Mouse (Mus musculus): ENCODE data around the gene Cmip. TPM values are rescaled to one million over a fixed set of nuclear protein-coding genes. Genes with fewer than 3 reads are reported as not detected.

Gene Cmip
- polyA plus RNA-seq, 1 experiment = not detected

DNA sequence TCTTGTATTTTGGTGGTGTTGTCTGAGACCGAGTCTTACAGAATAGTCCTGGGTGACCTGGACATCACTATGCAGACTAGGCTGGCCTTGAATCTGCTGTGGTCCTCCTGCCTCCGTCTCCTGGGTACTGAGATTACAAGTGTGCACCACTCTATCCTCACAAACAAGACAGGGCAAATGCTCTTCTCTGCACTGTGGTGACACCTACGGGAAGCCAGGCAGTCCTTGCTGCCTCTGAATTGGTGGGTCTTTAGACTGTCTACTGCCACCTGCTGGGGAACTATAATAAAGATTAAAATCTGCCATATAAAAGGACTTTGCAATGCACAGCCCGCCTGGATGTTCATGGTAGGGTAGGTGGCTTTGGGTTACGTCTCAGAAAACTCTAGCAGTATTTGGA, 208.4 kb downstream of the Cmip start:
- WGBS = 12% methylated on average over 5 of the region's 5 CpGs
- H3K4me1 ChIP-seq (ENCODE audit: control insufficient read depth, insufficient read depth, low read length) = peaks cover 13% of the 10 kb centered on the region
- no peak overlapping the region for H3K27ac ChIP-seq (ENCODE audit: insufficient read depth, low read depth, low read length)
- no peak overlapping the region for H3K4me3 ChIP-seq (ENCODE audit: insufficient read depth, low read depth, low read length)
- TF ChIP-seq CTCF (IDR thresholded peaks at IDR 0.05; ENCODE audit: insufficient read depth, low read depth, low read length) (peak; percentile 35; the same call in 1 of the 2 replicates), POLR2A (IDR thresholded peaks at IDR 0.05; ENCODE audit: insufficient read depth, low read depth, low read length) (no peak)

DNA sequence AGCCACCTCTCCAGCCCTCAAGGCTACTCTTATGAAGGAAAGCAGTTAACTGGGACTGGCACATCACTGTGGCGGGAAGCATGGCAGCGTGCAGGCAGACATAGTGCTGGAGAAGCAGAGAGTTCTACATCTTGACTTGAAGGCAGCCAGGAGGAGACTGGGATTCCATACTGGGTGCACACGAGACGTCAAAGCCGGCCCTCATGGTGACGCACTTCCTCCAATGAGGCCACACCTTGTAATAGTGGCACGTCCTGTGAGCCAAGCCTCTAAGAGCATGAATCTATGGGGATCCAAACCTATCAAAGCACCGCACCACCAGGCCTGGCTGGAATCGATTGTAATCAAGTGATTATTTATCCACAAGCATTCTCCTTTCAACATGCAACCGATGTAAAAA, 210.6 kb downstream of the Cmip start:
- peaks cover 16% of the 10 kb centered on the region for H3K4me1 ChIP-seq (ENCODE audit: control insufficient read depth, insufficient read depth, low read length)
- no peak for TF ChIP-seq POLR2A (IDR thresholded peaks at IDR 0.05; ENCODE audit: insufficient read depth, low read depth, low read length)
- no peak overlapping the region for H3K27ac ChIP-seq (ENCODE audit: insufficient read depth, low read depth, low read length)
- H3K4me3 ChIP-seq (ENCODE audit: insufficient read depth, low read depth, low read length) = no peak overlapping the region
- WGBS = 81% methylated on average over 10 of the region's 10 CpGs

DNA sequence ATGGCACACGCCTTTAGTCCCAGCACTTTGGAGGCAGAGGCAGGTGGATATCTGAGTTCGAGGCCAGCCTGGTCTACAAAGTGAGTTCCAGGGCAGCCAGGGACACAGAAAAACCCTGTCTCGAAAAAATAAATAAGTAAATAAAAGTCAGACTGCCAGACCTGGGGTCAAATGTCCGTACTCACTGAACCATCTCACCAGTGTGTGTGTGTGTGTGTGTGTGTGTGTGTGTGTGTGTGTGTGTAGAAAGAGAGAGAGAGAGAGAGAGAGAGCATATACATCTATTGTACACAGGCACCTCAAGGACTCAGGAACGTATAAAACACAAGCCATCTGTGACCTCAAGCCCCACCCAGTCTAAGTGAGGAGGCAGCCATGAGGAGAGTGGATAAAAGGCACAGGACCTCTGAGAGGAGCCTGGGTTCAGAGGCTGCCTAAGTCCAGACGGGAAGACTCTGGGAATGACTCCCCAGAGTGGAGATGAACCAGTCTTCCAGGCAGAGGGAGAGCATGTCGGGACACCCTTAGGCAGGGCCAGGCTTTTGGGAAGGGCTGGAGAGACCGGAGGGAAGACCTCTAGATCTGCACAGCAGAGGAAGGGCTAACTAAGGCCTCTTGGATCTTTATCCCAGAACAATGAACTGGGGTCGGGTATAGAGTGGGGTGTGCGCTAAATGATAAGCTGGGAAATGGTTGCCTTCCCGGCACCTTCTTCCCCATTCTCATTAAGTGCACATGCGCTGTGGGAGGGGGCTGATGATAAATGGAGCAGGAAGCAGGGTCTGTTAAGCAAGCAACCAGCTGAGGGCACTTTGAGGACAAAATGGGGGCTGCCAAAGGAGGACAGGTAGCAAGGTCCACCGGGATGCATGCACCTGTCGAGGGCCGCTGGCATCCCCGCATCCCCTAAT, 212.8 kb downstream of the Cmip start:
- TF ChIP-seq POLR2A (IDR thresholded peaks at IDR 0.05; ENCODE audit: insufficient read depth, low read depth, low read length) (no peak), CTCF (IDR thresholded peaks at IDR 0.05; ENCODE audit: insufficient read depth, low read depth, low read length) (no peak)
- peaks cover 13% of the 10 kb centered on the region for H3K4me1 ChIP-seq (ENCODE audit: control insufficient read depth, insufficient read depth, low read length)
- H3K4me3 ChIP-seq (ENCODE audit: insufficient read depth, low read depth, low read length) = peak overlapping the region; percentile 19
- peak overlapping the region; percentile 97 for H3K27ac ChIP-seq (ENCODE audit: insufficient read depth, low read depth, low read length)
- 35% methylated on average over 16 of the region's 16 CpGs for WGBS

DNA sequence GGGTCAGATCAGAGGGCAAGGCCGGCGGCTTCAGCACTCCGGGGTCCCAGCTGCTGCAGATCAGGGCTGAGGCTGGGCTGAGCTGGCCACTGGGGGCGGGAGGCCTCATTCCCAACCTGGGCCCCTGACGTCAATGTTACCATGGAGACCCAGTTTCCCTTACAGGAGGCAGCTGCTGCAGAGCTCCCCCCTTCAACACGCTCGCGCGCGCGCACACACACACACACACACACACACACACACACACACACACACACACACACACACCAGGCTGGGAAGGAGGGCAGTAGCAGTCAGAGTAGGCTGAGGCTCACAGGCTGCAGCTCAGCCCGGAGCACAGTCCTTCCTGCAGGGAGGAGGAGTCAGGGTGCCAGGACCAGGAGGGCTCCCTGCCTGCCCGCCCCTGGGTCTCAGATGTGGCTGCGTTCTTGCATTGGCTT, 213.5 kb downstream of the Cmip start:
- Histone ChIP-seq H3K4me3 (ENCODE audit: insufficient read depth, low read depth, low read length) (peak overlapping the region; percentile 19), H3K4me1 (ENCODE audit: control insufficient read depth, insufficient read depth, low read length) (peaks cover 13% of the 10 kb centered on the region), H3K27ac (ENCODE audit: insufficient read depth, low read depth, low read length) (peak overlapping the region; percentile 97)
- peak; percentile 45; the same call in 1 of the 2 replicates for TF ChIP-seq POLR2A (IDR thresholded peaks at IDR 0.05; ENCODE audit: insufficient read depth, low read depth, low read length)
- no peak for TF ChIP-seq CTCF (IDR thresholded peaks at IDR 0.05; ENCODE audit: insufficient read depth, low read depth, low read length)
- WGBS = 2% methylated on average over 8 of the region's 14 CpGs

DNA sequence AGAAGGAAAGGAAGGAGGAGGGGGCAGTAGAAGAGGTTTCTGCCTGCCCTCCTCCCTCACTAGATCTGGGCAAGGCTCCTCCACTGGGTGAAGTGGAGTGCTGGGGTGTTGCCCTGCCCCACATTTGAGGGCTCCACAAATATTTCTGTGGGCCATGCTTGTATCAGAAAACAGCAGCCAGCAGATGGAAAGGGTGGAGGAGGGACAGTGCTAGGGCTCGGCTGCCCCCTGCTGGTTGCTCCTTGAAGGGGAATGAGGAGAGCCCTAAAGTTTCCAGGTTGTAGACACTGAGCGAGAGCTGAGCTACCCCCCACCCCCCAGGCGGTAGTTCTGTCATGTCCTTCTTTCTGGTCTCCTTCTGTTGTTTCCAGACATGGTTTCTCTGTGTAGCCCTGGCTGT, 214.3 kb downstream of the Cmip start:
- TF ChIP-seq POLR2A (IDR thresholded peaks at IDR 0.05; ENCODE audit: insufficient read depth, low read depth, low read length) (no peak), CTCF (IDR thresholded peaks at IDR 0.05; ENCODE audit: insufficient read depth, low read depth, low read length) (peak; percentile 57; the same call in 1 of the 2 replicates)
- Histone ChIP-seq H3K4me1 (ENCODE audit: control insufficient read depth, insufficient read depth, low read length) (peaks cover 13% of the 10 kb centered on the region), H3K27ac (ENCODE audit: insufficient read depth, low read depth, low read length) (0 out of 2 replicates have a peak overlapping the region, but pooled peaks have one; percentile 65), H3K4me3 (ENCODE audit: insufficient read depth, low read depth, low read length) (no peak overlapping the region)
- 14% methylated on average over 3 of the region's 3 CpGs for WGBS

DNA sequence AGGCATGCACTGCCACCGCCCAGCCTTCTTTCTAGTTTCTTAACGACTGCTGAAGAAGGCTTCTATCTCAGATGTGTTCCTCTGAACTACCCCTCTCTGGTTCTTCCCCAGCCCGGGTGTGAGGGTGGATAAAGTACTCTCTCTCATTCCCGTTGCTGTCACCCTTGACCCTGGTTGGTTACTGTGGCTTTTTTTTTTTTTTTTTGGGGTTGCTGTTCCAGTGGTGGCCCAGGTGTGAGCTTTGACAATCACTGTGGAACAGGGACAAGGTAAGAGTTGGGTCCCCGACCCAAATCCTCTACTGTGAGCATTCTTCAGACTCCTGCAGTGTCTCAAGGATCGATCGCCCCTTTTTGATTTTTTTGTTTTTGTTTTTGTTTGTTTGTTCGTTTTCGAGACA, 214.8 kb downstream of the Cmip start:
- H3K4me3 ChIP-seq (ENCODE audit: insufficient read depth, low read depth, low read length) = no peak overlapping the region
- 78% methylated on average over 9 of the region's 9 CpGs for WGBS
- H3K27ac ChIP-seq (ENCODE audit: insufficient read depth, low read depth, low read length) = no peak overlapping the region
- TF ChIP-seq POLR2A (IDR thresholded peaks at IDR 0.05; ENCODE audit: insufficient read depth, low read depth, low read length) (no peak), CTCF (IDR thresholded peaks at IDR 0.05; ENCODE audit: insufficient read depth, low read depth, low read length) (no peak)
- H3K4me1 ChIP-seq (ENCODE audit: control insufficient read depth, insufficient read depth, low read length) = peaks cover 13% of the 10 kb centered on the region

DNA sequence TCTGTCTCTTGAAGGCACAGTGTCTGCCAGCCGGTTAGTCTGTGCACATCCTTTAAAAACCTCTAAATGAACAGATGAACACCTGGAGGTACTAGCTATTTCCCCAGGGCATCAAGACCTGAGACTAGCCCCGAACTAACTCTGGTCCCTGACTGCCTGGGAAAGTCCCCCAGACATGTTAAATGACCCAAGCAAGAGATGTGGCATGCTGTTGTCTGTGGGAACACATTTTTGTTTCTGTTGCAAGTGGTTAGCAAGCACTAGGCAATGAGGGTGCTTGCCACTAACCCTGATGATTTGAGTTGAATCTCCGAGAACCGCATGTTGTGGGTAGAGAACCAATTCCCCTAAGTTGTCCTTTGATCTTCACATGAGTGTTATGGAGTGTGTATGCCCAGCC, 215.5 kb downstream of the Cmip start:
- H3K27ac ChIP-seq (ENCODE audit: insufficient read depth, low read depth, low read length) = no peak overlapping the region
- H3K4me1 ChIP-seq (ENCODE audit: control insufficient read depth, insufficient read depth, low read length) = peaks cover 13% of the 10 kb centered on the region
- no peak overlapping the region for H3K4me3 ChIP-seq (ENCODE audit: insufficient read depth, low read depth, low read length)
- TF ChIP-seq CTCF (IDR thresholded peaks at IDR 0.05; ENCODE audit: insufficient read depth, low read depth, low read length) (no peak), POLR2A (IDR thresholded peaks at IDR 0.05; ENCODE audit: insufficient read depth, low read depth, low read length) (no peak)
- 91% methylated on average over 4 of the region's 4 CpGs for WGBS

DNA sequence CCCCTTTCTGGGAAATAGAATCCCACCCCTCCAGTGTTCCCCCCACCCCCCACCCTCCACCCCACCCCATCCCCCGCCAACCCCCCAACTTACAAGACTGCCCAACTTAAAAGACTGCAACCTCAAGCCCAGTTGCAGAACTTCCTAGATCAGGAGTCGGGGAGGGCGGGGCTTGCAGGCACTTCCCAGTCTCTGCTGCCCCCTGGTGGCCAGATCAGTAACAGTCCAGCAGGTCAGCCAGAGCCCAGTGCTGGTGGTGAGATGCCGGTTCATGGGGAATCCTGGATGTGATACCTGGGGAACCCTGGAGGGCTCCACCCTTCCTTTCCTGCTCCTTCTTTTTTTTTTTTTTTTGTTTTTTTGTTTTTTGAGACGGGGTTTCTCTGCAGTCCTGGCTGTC, 218.1 kb downstream of the Cmip start:
- TF ChIP-seq POLR2A (IDR thresholded peaks at IDR 0.05; ENCODE audit: insufficient read depth, low read depth, low read length) = no peak
- peak; percentile 93 for TF ChIP-seq CTCF (IDR thresholded peaks at IDR 0.05; ENCODE audit: insufficient read depth, low read depth, low read length)
- 0% methylated on average over 5 of the region's 5 CpGs for WGBS
- no peak overlapping the region for H3K4me3 ChIP-seq (ENCODE audit: insufficient read depth, low read depth, low read length)
- H3K4me1 ChIP-seq (ENCODE audit: control insufficient read depth, insufficient read depth, low read length) = peaks cover 9% of the 10 kb centered on the region
- H3K27ac ChIP-seq (ENCODE audit: insufficient read depth, low read depth, low read length) = no peak overlapping the region

DNA sequence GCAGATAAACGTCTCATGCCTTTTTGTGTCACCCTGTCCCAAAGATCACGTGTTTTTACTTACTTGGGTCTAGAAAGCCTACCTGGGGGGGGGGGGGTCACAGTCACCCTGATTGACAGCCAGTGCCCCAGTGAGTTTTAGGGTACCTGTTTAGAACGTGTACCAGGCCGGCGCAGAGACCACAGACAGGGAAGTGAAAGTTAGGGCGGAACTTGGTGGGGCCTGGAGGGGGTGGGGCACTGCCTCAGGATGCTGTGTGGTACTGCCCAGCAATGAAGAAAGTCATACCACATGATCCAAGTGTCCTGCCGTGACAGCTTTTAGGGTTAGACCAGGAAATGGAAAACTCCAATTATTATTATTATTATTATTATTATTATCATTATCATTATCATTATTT, 219.0 kb downstream of the Cmip start:
- H3K4me3 ChIP-seq (ENCODE audit: insufficient read depth, low read depth, low read length) = no peak overlapping the region

More for the DNA sequence above, 219.0 kb downstream of the Cmip start:
- Histone ChIP-seq H3K4me1 (ENCODE audit: control insufficient read depth, insufficient read depth, low read length) (peaks cover 2% of the 10 kb centered on the region; the same call in 1 of the 2 replicates), H3K27ac (ENCODE audit: insufficient read depth, low read depth, low read length) (no peak overlapping the region)
- 83% methylated on average over 7 of the region's 7 CpGs for WGBS
- no peak for TF ChIP-seq CTCF (IDR thresholded peaks at IDR 0.05; ENCODE audit: insufficient read depth, low read depth, low read length)
- TF ChIP-seq POLR2A (IDR thresholded peaks at IDR 0.05; ENCODE audit: insufficient read depth, low read depth, low read length) = no peak
